Mouse (Mus musculus) bone marrow, adult 2 months (tissue): Measurements from ENCODE around the gene Iqck.

Experiments
- CTCF ChIP-seq: fragments of 200-500 bp; IDR thresholded peaks from 2 replicates; pipeline ENCODE4 v1.5.1; 2011; ENCODE audit warnings: low read length, control low read depth; ENCODE audit not compliant: control insufficient read depth, insufficient read depth
- POLR2A ChIP-seq: fragments of 200-500 bp; IDR thresholded peaks from 2 replicates; pipeline ENCODE4 v1.6.1; 2011; ENCODE audit warnings: low read depth, mild to moderate bottlenecking, control low read depth, low read length, borderline replicate concordance; ENCODE audit not compliant: control insufficient read depth

DNA sequence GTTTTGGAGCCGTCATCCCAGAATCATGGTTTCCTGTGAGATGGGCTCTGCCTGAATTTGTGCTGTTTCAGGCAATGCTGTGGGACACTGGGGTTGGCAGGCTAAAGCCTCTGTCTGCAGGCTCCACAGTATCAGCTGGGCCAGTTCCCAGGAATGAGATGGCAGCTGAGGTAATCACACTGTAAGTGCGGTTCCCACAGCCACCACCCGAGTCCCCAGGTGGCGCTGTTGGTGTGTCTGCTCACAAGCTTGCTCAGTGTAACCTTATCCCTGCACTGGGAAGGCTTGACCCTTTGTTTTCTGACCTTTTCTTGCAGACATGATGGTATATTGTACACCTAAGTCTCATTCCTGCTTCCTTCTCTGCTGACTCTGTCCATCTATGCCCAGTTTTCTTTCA, 164.0 kb downstream of the Iqck start:
- peak; percentile 34; the same call in 1 of the 2 replicates for TF ChIP-seq CTCF
- no peak for TF ChIP-seq POLR2A
